Mouse (Mus musculus) erythroblast, embryonic 14.5 days (primary cell): ENCODE measurements around the gene Pdzd4.

Experiments
- GATA1 ChIP-seq: IDR thresholded peaks from 2 replicates; pipeline ENCODE4 v1.6.1; 2012; ENCODE audit warnings: low read length, inconsistent platforms, mixed read lengths
- TAL1 ChIP-seq: IDR thresholded peaks from 3 replicates; pipeline ENCODE4 v1.6.1; 2012; ENCODE audit warnings: low read length, inconsistent platforms, mixed read lengths

DNA sequence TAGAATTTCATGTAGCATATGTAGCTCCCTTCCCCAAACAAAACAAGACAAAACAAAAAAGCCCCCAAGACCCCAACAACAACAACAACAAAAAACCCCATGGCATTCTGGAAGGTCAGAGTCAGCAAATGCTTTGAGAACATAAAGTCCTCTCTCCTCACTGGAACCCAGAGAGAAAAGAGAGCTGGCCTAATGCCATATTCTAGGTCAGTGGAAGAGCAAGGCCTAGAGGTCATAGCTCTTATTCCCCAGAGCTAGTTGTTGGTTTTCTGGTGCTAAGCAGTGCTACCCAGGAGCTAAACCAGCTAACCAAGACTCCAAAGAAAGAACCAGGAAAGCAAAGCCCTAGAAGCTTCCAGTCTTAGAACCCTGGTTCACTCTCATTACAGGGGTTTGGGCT is 39.1 kb downstream of the Pdzd4 start:
- TF ChIP-seq GATA1 = no peak
- TF ChIP-seq TAL1 = no peak
